Mouse (Mus musculus): ENCODE measurements around the gene Ephb4. TPM values are rescaled to one million over a fixed set of nuclear protein-coding genes. Genes with fewer than 3 reads are reported as not detected.

The Ephb4 gene
- total RNA-seq, 2 experiments from 2014 or later = 4.9 to 6.8 TPM

GRCm38 (mm10) chr5:137376198-137376597, 26.3 kb downstream of the Ephb4 start:
- DNase-seq (ENCODE audit: extremely low spot score in 1 of 2, low spot score in 2 of 2) = no peak
- intact Hi-C loops (cut with DNase I) = no loop called here
- Histone ChIP-seq H3K27ac (no peak overlapping the region), H3K4me3 (no peak overlapping the region)
- peak; percentile 42 for TF ChIP-seq CTCF (IDR thresholded peaks at IDR 0.05)

GRCm38 (mm10) chr5:137376722-137377121, 26.8 kb downstream of the Ephb4 start:
- TF ChIP-seq CTCF (IDR thresholded peaks at IDR 0.05) = no peak
- no peak overlapping the region for H3K4me3 ChIP-seq
- intact Hi-C loops (cut with DNase I) = no loop called here
- H3K27ac ChIP-seq = no peak overlapping the region
- no peak for DNase-seq (ENCODE audit: extremely low spot score in 1 of 2, low spot score in 2 of 2)

- intact Hi-C loops (cut with DNase I) = no loop called here
- no peak for DNase-seq (ENCODE audit: extremely low spot score in 1 of 2, low spot score in 2 of 2)
- no peak for TF ChIP-seq CTCF (IDR thresholded peaks at IDR 0.05)
- Histone ChIP-seq H3K27ac (no peak overlapping the region), H3K4me3 (no peak overlapping the region)
These were observed 27.3 kb downstream of the Ephb4 start for GRCm38 (mm10) chr5:137377176-137377575.

DNA sequence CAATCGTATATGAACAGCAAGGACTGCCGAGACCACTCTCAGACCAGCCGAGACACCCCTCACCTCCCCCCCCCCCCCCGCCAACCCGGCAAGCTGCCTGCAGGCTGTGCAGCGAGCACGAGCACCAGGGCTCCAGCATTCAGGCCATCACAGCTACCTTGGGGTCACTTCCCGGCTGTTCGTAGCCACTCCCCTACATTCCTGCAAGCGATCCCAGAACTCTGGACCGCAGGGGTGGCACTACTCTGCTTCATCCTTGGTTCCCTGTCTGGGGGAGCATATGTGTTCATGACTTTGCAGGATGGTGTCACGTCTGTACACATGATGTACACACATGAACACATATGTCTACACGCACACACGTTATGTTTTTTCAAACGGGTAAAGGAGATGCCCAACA, 27.7 kb downstream of the Ephb4 start:
- H3K27ac ChIP-seq = no peak overlapping the region
- intact Hi-C loops (cut with DNase I) = no loop called here
- TF ChIP-seq CTCF (IDR thresholded peaks at IDR 0.05) = no peak
- no peak for DNase-seq (ENCODE audit: extremely low spot score in 1 of 2, low spot score in 2 of 2)
- H3K4me3 ChIP-seq = no peak overlapping the region

DNA sequence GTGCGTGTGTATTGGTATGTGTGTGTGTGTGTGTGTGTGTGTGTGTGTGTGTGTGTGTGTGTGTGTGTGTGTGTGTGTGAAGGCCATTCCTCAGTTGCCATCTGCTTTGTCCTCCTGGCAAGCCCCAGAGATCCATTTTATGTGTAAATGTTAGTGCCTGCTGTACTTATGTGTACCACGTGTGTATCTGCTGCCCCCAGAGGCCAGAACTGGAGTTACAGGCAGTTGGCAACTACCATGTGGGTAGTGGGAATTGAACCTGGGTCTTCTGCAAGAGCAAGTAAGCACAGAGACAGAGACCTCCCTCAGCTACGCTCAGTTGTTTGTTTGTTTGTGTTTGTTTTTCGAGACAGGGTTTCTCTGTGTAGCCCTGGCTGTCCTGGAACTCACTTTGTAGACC, 31.2 kb downstream of the Ephb4 start:
- Histone ChIP-seq H3K27ac (no peak overlapping the region), H3K4me3 (no peak overlapping the region)
- peak; percentile 22 to 44 for DNase-seq (ENCODE audit: extremely low spot score in 1 of 2, low spot score in 2 of 2)
- intact Hi-C loops (cut with DNase I) = no loop called here
- peak; percentile 67 for TF ChIP-seq CTCF (IDR thresholded peaks at IDR 0.05)

DNA sequence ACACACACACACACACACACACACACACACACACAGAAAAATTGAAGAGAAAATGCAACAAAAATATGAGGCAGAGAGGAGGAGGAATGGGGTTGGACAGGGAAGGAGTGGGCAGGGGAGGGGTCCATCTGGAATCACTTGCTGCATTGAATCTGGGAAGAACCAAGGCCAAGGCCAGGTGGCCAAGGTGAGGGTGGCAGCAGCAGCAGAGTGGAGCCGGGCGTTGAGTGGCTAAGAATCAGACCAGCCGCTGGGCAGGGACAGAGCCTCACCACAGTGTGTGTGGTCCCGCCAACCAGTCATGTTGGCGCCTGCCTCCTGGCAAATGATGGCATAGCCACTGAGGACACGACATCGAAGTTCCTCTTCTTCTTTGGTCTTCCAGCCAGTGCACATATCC, 33.5 kb downstream of the Ephb4 start:
- no peak for TF ChIP-seq CTCF (IDR thresholded peaks at IDR 0.05)
- Histone ChIP-seq H3K27ac (no peak overlapping the region), H3K4me3 (no peak overlapping the region)
- intact Hi-C loops (cut with DNase I) = no loop called here
- no peak for DNase-seq (ENCODE audit: extremely low spot score in 1 of 2, low spot score in 2 of 2)

DNA sequence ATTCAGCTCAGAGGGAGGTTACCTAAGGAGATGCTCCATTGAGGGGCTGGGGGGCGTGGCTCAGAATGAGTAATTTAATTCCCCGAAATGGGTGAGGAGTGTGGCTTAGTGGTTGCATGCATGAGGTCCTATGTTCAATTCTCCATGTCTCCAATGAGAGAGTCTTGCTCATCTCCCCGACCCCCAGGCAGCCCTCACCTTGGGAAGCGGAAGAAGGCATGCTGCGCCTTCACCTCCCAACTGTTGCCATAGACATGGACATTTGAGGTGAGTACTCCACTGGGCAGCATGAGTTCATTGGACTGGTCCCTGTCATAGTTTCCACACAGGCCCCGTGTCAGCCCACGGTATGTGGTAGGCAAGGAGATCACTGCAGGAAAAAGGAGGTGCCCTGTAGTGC, 36.8 kb downstream of the Ephb4 start:
- DNase-seq (ENCODE audit: extremely low spot score in 1 of 2, low spot score in 2 of 2) = no peak
- H3K4me3 ChIP-seq = no peak overlapping the region
- intact Hi-C loops (cut with DNase I) = no loop called here
- TF ChIP-seq CTCF (IDR thresholded peaks at IDR 0.05) = no peak
- H3K27ac ChIP-seq = no peak overlapping the region

DNA sequence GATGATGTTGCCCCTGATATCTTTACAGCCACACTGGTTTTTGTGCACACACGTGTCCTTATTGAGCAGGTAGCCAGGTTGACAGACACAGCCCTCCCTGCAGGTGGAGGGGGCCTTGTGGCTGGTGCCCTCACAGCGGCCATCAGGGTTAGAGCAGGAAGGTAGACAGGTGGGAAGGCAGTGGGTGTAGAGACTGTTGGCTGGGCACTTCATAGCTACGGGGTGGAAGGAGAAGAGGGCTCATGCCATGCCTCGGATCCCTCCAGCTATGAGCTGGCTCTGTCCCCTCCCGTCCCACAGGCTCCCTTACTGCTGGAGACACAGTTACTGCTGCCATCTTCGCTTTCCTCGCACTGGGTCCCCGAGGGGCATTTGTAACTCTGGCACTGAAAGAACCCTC, 41.7 kb downstream of the Ephb4 start:
- intact Hi-C loops (cut with DNase I) = no loop called here
- Histone ChIP-seq H3K4me3 (no peak overlapping the region), H3K27ac (no peak overlapping the region)
- TF ChIP-seq CTCF (IDR thresholded peaks at IDR 0.05) = no peak
- DNase-seq (ENCODE audit: extremely low spot score in 1 of 2, low spot score in 2 of 2) = no peak

DNA sequence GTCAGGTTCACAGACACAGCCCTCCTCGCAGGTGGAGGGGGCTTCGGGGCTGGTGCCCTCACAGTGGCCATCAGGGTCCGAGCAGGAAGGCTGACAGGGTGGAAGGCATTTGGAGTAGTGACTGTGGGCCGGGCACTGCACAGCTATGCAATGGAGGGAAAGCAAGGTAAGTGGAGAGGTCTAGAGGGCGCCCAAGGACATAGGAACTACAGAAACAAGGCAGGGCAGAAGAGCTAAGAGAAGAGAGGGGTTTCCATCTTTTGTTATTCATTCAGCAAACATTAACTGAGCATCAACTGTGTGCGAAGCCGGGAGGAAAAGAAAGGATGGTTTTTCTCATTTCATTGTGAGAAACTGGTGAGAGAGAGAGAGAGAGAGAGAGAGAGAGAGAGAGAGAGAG, 44.5 kb downstream of the Ephb4 start:
- no peak overlapping the region for H3K27ac ChIP-seq
- intact Hi-C loops (cut with DNase I) = no loop called here
- H3K4me3 ChIP-seq = no peak overlapping the region
- TF ChIP-seq CTCF (IDR thresholded peaks at IDR 0.05) = no peak; the same call in 1 of the 2 replicates
- no peak for DNase-seq (ENCODE audit: extremely low spot score in 1 of 2, low spot score in 2 of 2)

- H3K27ac ChIP-seq = no peak overlapping the region
- H3K4me3 ChIP-seq = no peak overlapping the region
- TF ChIP-seq CTCF (IDR thresholded peaks at IDR 0.05) = no peak
- DNase-seq (ENCODE audit: extremely low spot score in 1 of 2, low spot score in 2 of 2) = no peak
- intact Hi-C loops (cut with DNase I) = no loop called here
These were observed 54.2 kb downstream of the Ephb4 start for GRCm38 (mm10) chr5:137404081-137404480.

DNA sequence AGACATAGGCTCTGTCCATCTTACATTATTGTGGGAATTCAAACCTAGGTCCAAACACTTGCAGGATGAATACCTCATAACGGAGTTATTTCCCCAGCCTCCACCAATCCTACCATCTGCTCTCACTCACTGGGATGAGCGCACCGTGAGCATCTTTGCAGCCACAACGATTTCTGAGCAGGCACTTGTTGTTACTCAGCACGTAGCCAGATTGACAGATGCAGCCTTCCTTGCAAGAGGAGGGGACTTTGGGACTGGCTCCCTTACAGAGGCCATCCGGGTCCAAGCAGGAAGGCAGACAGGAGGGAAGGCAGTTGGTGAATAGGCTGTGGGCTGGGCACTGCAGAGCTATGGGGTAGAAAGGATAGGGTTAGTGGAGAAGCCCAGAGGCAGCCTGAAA, 59.5 kb downstream of the Ephb4 start:
- intact Hi-C loops (cut with DNase I) = no loop called here
- H3K4me3 ChIP-seq = no peak overlapping the region
- no peak overlapping the region for H3K27ac ChIP-seq
- TF ChIP-seq CTCF (IDR thresholded peaks at IDR 0.05) = no peak
- no peak for DNase-seq (ENCODE audit: extremely low spot score in 1 of 2, low spot score in 2 of 2)

GRCm38 (mm10) chr5:137410066-137410465, 60.2 kb downstream of the Ephb4 start:
- intact Hi-C loops (cut with DNase I) = no loop called here
- Histone ChIP-seq H3K27ac (no peak overlapping the region), H3K4me3 (no peak overlapping the region)
- no peak for TF ChIP-seq CTCF (IDR thresholded peaks at IDR 0.05)
- no peak for DNase-seq (ENCODE audit: extremely low spot score in 1 of 2, low spot score in 2 of 2)

GRCm38 (mm10) chr5:137410549-137410948, 60.6 kb downstream of the Ephb4 start:
- no peak overlapping the region for H3K4me3 ChIP-seq
- TF ChIP-seq CTCF (IDR thresholded peaks at IDR 0.05) = no peak
- no peak overlapping the region for H3K27ac ChIP-seq
- intact Hi-C loops (cut with DNase I) = no loop called here
- DNase-seq (ENCODE audit: extremely low spot score in 1 of 2, low spot score in 2 of 2) = no peak

DNA sequence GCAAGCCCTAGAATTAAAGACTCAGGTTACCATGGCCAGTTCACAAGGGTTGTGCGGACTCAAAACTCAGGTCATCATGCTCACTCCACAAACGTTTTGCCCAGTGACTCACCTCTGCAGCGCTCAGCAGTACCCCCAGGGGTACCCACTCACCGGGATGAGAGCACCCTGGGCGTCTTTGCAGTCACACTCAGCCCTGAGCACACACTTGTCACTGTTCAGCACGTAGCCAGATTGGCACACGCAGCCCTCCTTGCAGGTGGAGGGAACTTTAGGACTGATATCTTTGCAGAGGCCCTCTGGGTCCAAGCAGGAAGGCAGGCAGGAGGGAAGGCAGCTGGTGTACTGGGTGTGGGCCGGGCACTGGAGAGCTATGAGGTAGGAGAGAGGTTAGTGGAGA, 61.3 kb downstream of the Ephb4 start:
- Histone ChIP-seq H3K27ac (no peak overlapping the region), H3K4me3 (no peak overlapping the region)
- TF ChIP-seq CTCF (IDR thresholded peaks at IDR 0.05) = no peak
- intact Hi-C loops (cut with DNase I) = no loop called here
- no peak for DNase-seq (ENCODE audit: extremely low spot score in 1 of 2, low spot score in 2 of 2)
